Mouse (Mus musculus) midbrain, postnatal 0 days (tissue): ENCODE measurements at regions not wholly inside any gene's neighbourhood (a gene's known extent, or its start where the extent isn't known, plus 50 kb on each side); places are given as distances from the start of the nearest gene placed in this dataset.

Experiments used
- ATAC-seq: fragments of 200-750 bp; cut with Nextera tagmentation; 2 replicates; pipeline ENCODE4 v1.8.0; 2017; ENCODE audit warnings: moderate number of reproducible peaks, mild to moderate bottlenecking, moderate TSS enrichment, moderate library complexity; ENCODE audit not compliant: low FRiP score
- DNase-seq: peaks from one replicate; pipeline ENCODE4 v3.0.0-alpha.2; 2015; ENCODE audit warnings: low spot score
- H3K27ac ChIP-seq: fragments of 300-500 bp; sonication (generic); 2 replicates; pipeline ENCODE4 v1.5.1; 2014; ENCODE audit warnings: low read depth, mild to moderate bottlenecking, low read length, mixed read lengths
- H3K27me3 ChIP-seq: fragments of 300-500 bp; sonication (generic); 2 replicates; pipeline ENCODE4 v1.6.1; 2014; ENCODE audit warnings: low read length, control low read depth, mixed read lengths; ENCODE audit not compliant: insufficient read depth
- H3K36me3 ChIP-seq: fragments of 300-500 bp; sonication (generic); 2 replicates; pipeline ENCODE4 v1.6.1; 2014; ENCODE audit warnings: low read length, control low read depth, mixed read lengths; ENCODE audit not compliant: insufficient read depth
- H3K4me1 ChIP-seq: fragments of 300-500 bp; sonication (generic); 2 replicates; pipeline ENCODE4 v1.6.1; 2014; ENCODE audit warnings: mild to moderate bottlenecking, control low read depth, antibody characterized with exemption, low read length, mixed read lengths; ENCODE audit not compliant: insufficient read depth
- H3K4me2 ChIP-seq: fragments of 300-500 bp; sonication (generic); 2 replicates; pipeline ENCODE4 v1.6.1; 2014; ENCODE audit warnings: low read depth, mild to moderate bottlenecking, low read length, mixed read lengths; ENCODE audit not compliant: poor library complexity, severe bottlenecking
- H3K4me3 ChIP-seq: fragments of 300-500 bp; sonication (generic); 2 replicates; pipeline ENCODE4 v1.5.1; 2014; ENCODE audit warnings: low read depth, mild to moderate bottlenecking, low read length, moderate library complexity
- H3K9ac ChIP-seq: fragments of 300-500 bp; sonication (generic); replicated peaks from 2 replicates; pipeline ENCODE4 v1.6.1; 2014; ENCODE audit warnings: mild to moderate bottlenecking, low read length, moderate library complexity, mixed read lengths; ENCODE audit not compliant: poor library complexity, severe bottlenecking
- H3K9me3 ChIP-seq: fragments of 300-500 bp; sonication (generic); 2 replicates; pipeline ENCODE4 v1.6.1; 2016; ENCODE audit warnings: low read length, control low read depth
- CTCF ChIP-seq: IDR thresholded peaks from 2 replicates; pipeline ENCODE4 v1.5.1; 2016; ENCODE audit warnings: antibody characterized with exemption, mild to moderate bottlenecking
- WGBS: fragments of 180-500 bp; shearing (Covaris S2); extraction: QIAGEN DNeasy Blood & Tissue Kit; methylation state at CpG from one replicate; pipeline ENCODE4 v1.1.7; 2014; 5-methylcytosine and 5-hydroxymethylcytosine counted together

GRCm38 (mm10) chr13:39834521-39835245, 526.6 kb downstream of the Ofcc1 start:
- H3K4me3 ChIP-seq: no peak overlapping the region
- DNase-seq: peak; percentile 31
- 30% methylated on average over 9 of the region's 9 CpGs for WGBS
- no peak overlapping the region for H3K9ac ChIP-seq
- no peaks in the 10 kb centered on the region for H3K27me3 ChIP-seq
- ATAC-seq: no peak
- H3K27ac ChIP-seq: no peak overlapping the region
- H3K9me3 ChIP-seq: no peaks in the 10 kb centered on the region
- no peak for TF ChIP-seq CTCF
- H3K4me2 ChIP-seq: peak overlapping the region; percentile 18; the same call in 1 of the 2 replicates
- H3K36me3 ChIP-seq: no peaks in the 10 kb centered on the region
- no peaks in the 10 kb centered on the region for H3K4me1 ChIP-seq

DNA sequence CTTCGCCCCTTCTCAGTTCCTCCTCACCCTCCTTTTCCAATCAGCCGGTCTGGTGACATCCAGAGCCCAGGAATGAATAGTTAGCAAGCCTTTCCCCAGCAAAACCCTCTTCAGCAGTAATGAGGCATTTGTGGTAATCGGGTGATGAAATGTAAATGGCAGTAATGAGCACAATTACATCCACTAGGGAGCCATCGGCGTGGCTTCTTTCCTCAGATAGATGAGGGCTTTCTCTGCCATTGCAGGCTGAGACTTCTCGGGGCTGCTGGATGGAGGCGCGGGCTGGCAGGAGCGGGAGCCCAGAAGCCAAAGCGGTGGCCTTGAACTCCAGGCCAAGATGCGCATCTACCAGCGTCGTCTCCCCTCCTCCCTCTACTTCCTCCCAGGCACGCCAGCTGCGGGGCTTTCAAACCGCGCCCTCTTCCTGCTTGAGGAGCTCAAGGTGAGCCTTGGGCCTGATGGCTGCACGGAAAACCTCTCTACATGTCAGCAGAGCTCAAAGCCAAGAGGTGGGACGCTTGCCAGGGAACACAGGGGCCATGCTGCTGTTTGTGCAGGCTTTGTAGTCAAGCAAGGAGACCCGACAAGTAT, 537.2 kb downstream of the Ofcc1 start:
- Histone ChIP-seq H3K9me3 (no peaks in the 10 kb centered on the region), H3K36me3 (no peaks in the 10 kb centered on the region), H3K27me3 (no peaks in the 10 kb centered on the region), H3K4me3 (peak overlapping the region; percentile 28), H3K9ac (peak overlapping the region; percentile 46), H3K4me2 (peak overlapping the region; percentile 57), H3K4me1 (0 out of 2 replicates have a peak, but pooled peaks cover 2% of the 10 kb centered on the region), H3K27ac (peak overlapping the region; percentile 4; the same call in 1 of the 2 replicates)
- 9% methylated on average over 20 of the region's 20 CpGs for WGBS
- DNase-seq (peak; percentile 59), ATAC-seq (peak; percentile 60)
- no peak for TF ChIP-seq CTCF

GRCm38 (mm10) chr13:39823346-39823954, 537.8 kb downstream of the Ofcc1 start:
- ATAC-seq (peak; percentile 64; the same call in 1 of the 2 replicates), DNase-seq (peak; percentile 48)
- H3K4me3 ChIP-seq: peak overlapping the region; percentile 28; the same call in 1 of the 2 replicates
- H3K36me3 ChIP-seq: no peaks in the 10 kb centered on the region
- peak overlapping the region; percentile 57 for H3K4me2 ChIP-seq
- WGBS: 16% methylated on average over 15 of the region's 15 CpGs
- no peaks in the 10 kb centered on the region for H3K9me3 ChIP-seq
- no peak overlapping the region for H3K27ac ChIP-seq
- 0 out of 2 replicates have a peak, but pooled peaks cover 2% of the 10 kb centered on the region for H3K4me1 ChIP-seq
- no peaks in the 10 kb centered on the region for H3K27me3 ChIP-seq
- TF ChIP-seq CTCF: no peak
- no peak overlapping the region; the same call in 1 of the 2 replicates for H3K9ac ChIP-seq

GRCm38 (mm10) chr13:39774554-39774953, 586.7 kb downstream of the Ofcc1 start:
- Histone ChIP-seq H3K36me3 (no peaks in the 10 kb centered on the region), H3K4me1 (no peaks in the 10 kb centered on the region), H3K9me3 (no peaks in the 10 kb centered on the region), H3K9ac (no peak overlapping the region), H3K27ac (no peak overlapping the region), H3K4me3 (no peak overlapping the region), H3K4me2 (no peak overlapping the region), H3K27me3 (no peaks in the 10 kb centered on the region)
- TF ChIP-seq CTCF: no peak
- no peak for DNase-seq
- WGBS: 72% methylated on average over 5 of the region's 5 CpGs
- ATAC-seq: no peak

GRCm38 (mm10) chr13:39774111-39774510, 587.1 kb downstream of the Ofcc1 start:
- ATAC-seq: no peak
- H3K36me3 ChIP-seq: no peaks in the 10 kb centered on the region
- H3K27ac ChIP-seq: no peak overlapping the region
- H3K4me2 ChIP-seq: no peak overlapping the region
- no peaks in the 10 kb centered on the region for H3K4me1 ChIP-seq
- H3K4me3 ChIP-seq: no peak overlapping the region
- WGBS: 63% methylated on average over 8 of the region's 8 CpGs
- H3K27me3 ChIP-seq: no peaks in the 10 kb centered on the region
- no peak overlapping the region for H3K9ac ChIP-seq
- DNase-seq: peak; percentile 46
- no peak for TF ChIP-seq CTCF
- no peaks in the 10 kb centered on the region for H3K9me3 ChIP-seq

DNA sequence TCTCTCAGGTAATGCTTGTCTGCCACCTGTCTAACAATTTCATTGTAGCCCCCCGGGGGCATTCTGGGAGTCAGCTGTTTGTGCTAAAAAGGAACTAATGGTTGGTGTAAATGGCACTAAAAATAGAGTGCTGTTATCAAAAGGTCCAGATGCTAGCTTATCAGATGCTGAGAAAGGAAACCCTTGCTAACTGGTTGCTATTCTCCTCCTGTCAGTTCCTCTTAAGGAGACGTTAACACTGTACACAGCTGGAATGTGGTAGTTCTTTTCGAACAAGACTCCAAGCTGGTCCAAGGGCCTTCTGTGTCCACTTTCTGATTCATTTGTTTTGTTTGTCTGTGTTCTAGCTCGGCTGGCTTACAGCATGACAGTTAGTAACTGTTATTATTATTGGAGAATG, 592.0 kb downstream of the Ofcc1 start:
- H3K4me1 ChIP-seq: no peaks in the 10 kb centered on the region
- DNase-seq: no peak
- no peak for ATAC-seq

More for the DNA sequence above, 592.0 kb downstream of the Ofcc1 start:
- Histone ChIP-seq H3K4me2 (no peak overlapping the region), H3K36me3 (no peaks in the 10 kb centered on the region), H3K27ac (no peak overlapping the region), H3K27me3 (no peaks in the 10 kb centered on the region), H3K4me3 (no peak overlapping the region), H3K9me3 (no peaks in the 10 kb centered on the region), H3K9ac (no peak overlapping the region)
- WGBS: 72% methylated on average over 4 of the region's 4 CpGs
- TF ChIP-seq CTCF: no peak
